Mouse (Mus musculus) embryonic facial prominence, embryonic 14.5 days (tissue): ENCODE measurements around the gene Fam149a. TPM values are rescaled to one million over a fixed set of nuclear protein-coding genes. Genes with fewer than 3 reads are reported as not detected.

Experiments
- ATAC-seq: fragments of 200-750 bp; cut with Nextera tagmentation; 2 replicates; pipeline ENCODE4 v1.8.0; 2017; ENCODE audit warnings: low read depth, moderate number of reproducible peaks, moderate TSS enrichment
- DNase-seq: peaks from one replicate; pipeline ENCODE4 v3.0.0-alpha.2; 2015; ENCODE audit warnings: low spot score
- H3K27ac ChIP-seq: fragments of 300-500 bp; sonication (generic); replicated peaks from 2 replicates; pipeline ENCODE4 v1.5.1; 2014; ENCODE audit warnings: low read depth, mild to moderate bottlenecking, low read length, moderate library complexity
- H3K27me3 ChIP-seq: fragments of 300-500 bp; sonication (generic); replicated peaks from 2 replicates; pipeline ENCODE4 v1.6.1; 2014; ENCODE audit warnings: low read length; ENCODE audit not compliant: control insufficient read depth, insufficient read depth
- H3K36me3 ChIP-seq: fragments of 300-500 bp; sonication (generic); 2 replicates; pipeline ENCODE4 v1.6.1; 2014; ENCODE audit warnings: low read length, mixed read lengths; ENCODE audit not compliant: control insufficient read depth, insufficient read depth
- H3K4me1 ChIP-seq: fragments of 300-500 bp; sonication (generic); 2 replicates; pipeline ENCODE4 v1.6.1; 2014; ENCODE audit warnings: antibody characterized with exemption, low read length; ENCODE audit not compliant: control insufficient read depth, insufficient read depth
- H3K4me2 ChIP-seq: fragments of 300-500 bp; sonication (generic); 2 replicates; pipeline ENCODE4 v1.6.1; 2014; ENCODE audit warnings: low read depth, mild to moderate bottlenecking, low read length, moderate library complexity, mixed read lengths
- H3K4me3 ChIP-seq: fragments of 300-500 bp; sonication (generic); 2 replicates; pipeline ENCODE4 v1.5.1; 2014; ENCODE audit warnings: low read depth, mild to moderate bottlenecking, low read length
- H3K9ac ChIP-seq: fragments of 300-500 bp; sonication (generic); 2 replicates; pipeline ENCODE4 v1.6.1; 2014; ENCODE audit warnings: low read depth, mild to moderate bottlenecking, low read length, moderate library complexity, mixed read lengths
- H3K9me3 ChIP-seq: fragments of 300-500 bp; sonication (generic); 2 replicates; pipeline ENCODE4 v1.6.1; 2016; ENCODE audit warnings: low read length; ENCODE audit not compliant: control insufficient read depth
- WGBS: fragments of 180-500 bp; shearing (Covaris S2); extraction: QIAGEN DNeasy Blood & Tissue Kit; methylation state at CpG from one replicate; pipeline ENCODE4 v1.1.7; 2014; 5-methylcytosine and 5-hydroxymethylcytosine counted together
- polyA plus RNA-seq: library from polyadenylated mRNA; unstranded; fragments of >200 nt; fragmentation: Nextera tagmentation; extraction: Ambion mirVana; gene quantifications from 2 replicates; pipeline ENCODE4 v1.2.1, GENCODE M21; 2014

Fam149a gene
- polyA plus RNA-seq, 1 experiment from 2014 or later = 17.6 TPM

- 27% methylated on average over 4 of the region's 4 CpGs for WGBS
- H3K27ac ChIP-seq = no peak overlapping the region
- H3K27me3 ChIP-seq = peaks cover 9% of the 10 kb centered on the region
- H3K9ac ChIP-seq = no peak overlapping the region
- H3K4me2 ChIP-seq = peak overlapping the region; percentile 75; the same call in 1 of the 2 replicates
- no peaks in the 10 kb centered on the region for H3K36me3 ChIP-seq
- peak; percentile 22 for DNase-seq
- no peaks in the 10 kb centered on the region for H3K9me3 ChIP-seq
- H3K4me3 ChIP-seq = no peak overlapping the region
- 0 out of 2 replicates have a peak, but pooled peaks have one; percentile 16 for ATAC-seq
- peaks cover 10% of the 10 kb centered on the region; the same call in 1 of the 2 replicates for H3K4me1 ChIP-seq
Observed at GRCm38 (mm10) chr8:45380598-45380997, 1.5 kb downstream of the Fam149a start.

- ATAC-seq (no peak), DNase-seq (no peak)
- 71% methylated on average over 3 of the region's 3 CpGs for WGBS
- H3K4me3 ChIP-seq = no peak overlapping the region
- H3K9me3 ChIP-seq = no peaks in the 10 kb centered on the region
- H3K4me2 ChIP-seq = no peak overlapping the region
- no peaks in the 10 kb centered on the region for H3K27me3 ChIP-seq
- no peaks in the 10 kb centered on the region for H3K36me3 ChIP-seq
- H3K9ac ChIP-seq = no peak overlapping the region
- no peaks in the 10 kb centered on the region for H3K4me1 ChIP-seq
- H3K27ac ChIP-seq = no peak overlapping the region
Observed at GRCm38 (mm10) chr8:45374071-45374470, 8.0 kb downstream of the Fam149a start.

GRCm38 (mm10) chr8:45367154-45367553 is 14.9 kb downstream of the Fam149a start:
- no peak overlapping the region for H3K4me2 ChIP-seq
- no peaks in the 10 kb centered on the region for H3K36me3 ChIP-seq
- no peak overlapping the region for H3K27ac ChIP-seq
- ATAC-seq = no peak
- no peaks in the 10 kb centered on the region for H3K4me1 ChIP-seq
- DNase-seq = no peak
- H3K9ac ChIP-seq = no peak overlapping the region
- WGBS = 100% methylated on average over 1 of the region's 1 CpGs
- H3K9me3 ChIP-seq = no peaks in the 10 kb centered on the region
- H3K27me3 ChIP-seq = no peaks in the 10 kb centered on the region
- no peak overlapping the region for H3K4me3 ChIP-seq

GRCm38 (mm10) chr8:45363220-45363619 is 18.9 kb downstream of the Fam149a start:
- Histone ChIP-seq H3K4me3 (no peak overlapping the region), H3K36me3 (no peaks in the 10 kb centered on the region), H3K4me2 (no peak overlapping the region), H3K27ac (no peak overlapping the region), H3K27me3 (no peaks in the 10 kb centered on the region), H3K9ac (no peak overlapping the region), H3K4me1 (no peaks in the 10 kb centered on the region), H3K9me3 (no peaks in the 10 kb centered on the region)
- DNase-seq = no peak
- ATAC-seq = no peak
- 69% methylated on average over 1 of the region's 1 CpGs for WGBS

GRCm38 (mm10) chr8:45362323-45362722 is 19.8 kb downstream of the Fam149a start:
- Histone ChIP-seq H3K4me1 (peaks cover 3% of the 10 kb centered on the region; the same call in 1 of the 2 replicates), H3K9ac (no peak overlapping the region), H3K9me3 (no peaks in the 10 kb centered on the region), H3K27me3 (no peaks in the 10 kb centered on the region), H3K4me3 (no peak overlapping the region), H3K36me3 (no peaks in the 10 kb centered on the region), H3K4me2 (no peak overlapping the region), H3K27ac (no peak overlapping the region)
- 58% methylated on average over 6 of the region's 6 CpGs for WGBS
- DNase-seq (no peak), ATAC-seq (no peak)

GRCm38 (mm10) chr8:45359091-45359605 is 22.9 kb downstream of the Fam149a start:
- peak; percentile 14 for DNase-seq
- Histone ChIP-seq H3K27me3 (no peaks in the 10 kb centered on the region), H3K36me3 (no peaks in the 10 kb centered on the region), H3K4me2 (peak overlapping the region; percentile 92), H3K4me3 (peak overlapping the region; percentile 66), H3K27ac (0 out of 2 replicates have a peak overlapping the region, but pooled peaks have one; percentile 55), H3K9me3 (no peaks in the 10 kb centered on the region), H3K9ac (peak overlapping the region; percentile 90; the same call in 1 of the 2 replicates), H3K4me1 (peaks cover 7% of the 10 kb centered on the region)
- ATAC-seq = no peak
- WGBS = 78% methylated on average over 6 of the region's 6 CpGs

GRCm38 (mm10) chr8:45358132-45358918 is 23.8 kb downstream of the Fam149a start:
- DNase-seq (peak; percentile 66), ATAC-seq (peak; percentile 84)
- Histone ChIP-seq H3K4me1 (peaks cover 7% of the 10 kb centered on the region), H3K4me2 (peak overlapping the region; percentile 92), H3K27ac (peak overlapping the region; percentile 55), H3K9ac (peak overlapping the region; percentile 90), H3K36me3 (no peaks in the 10 kb centered on the region; the same call in 1 of the 2 replicates), H3K9me3 (no peaks in the 10 kb centered on the region), H3K4me3 (peak overlapping the region; percentile 66), H3K27me3 (no peaks in the 10 kb centered on the region)
- 2% methylated on average over 26 of the region's 49 CpGs for WGBS

GRCm38 (mm10) chr8:45355809-45356208 is 26.3 kb downstream of the Fam149a start:
- Histone ChIP-seq H3K36me3 (no peaks in the 10 kb centered on the region; the same call in 1 of the 2 replicates), H3K4me1 (peaks cover 7% of the 10 kb centered on the region), H3K4me2 (no peak overlapping the region), H3K9me3 (no peaks in the 10 kb centered on the region), H3K27ac (no peak overlapping the region), H3K9ac (no peak overlapping the region), H3K27me3 (no peaks in the 10 kb centered on the region), H3K4me3 (no peak overlapping the region)
- DNase-seq (no peak), ATAC-seq (no peak)
- WGBS = 84% methylated on average over 6 of the region's 6 CpGs
